Mouse (Mus musculus) pancreas, adult 10 weeks (tissue): ENCODE data around the gene Gm17174. TPM values are rescaled to one million over a fixed set of nuclear protein-coding genes. Genes with fewer than 3 reads are reported as not detected.

ENCODE experiments used
- polyA plus RNA-seq: library from polyadenylated mRNA; stranded (reverse); fragments of 350-450 nt; fragmentation: Illumina TruSeq; extraction: RNeasy Lipid Tissue Mini Kit (QIAGEN cat#74804); gene quantifications from one replicate; pipeline ENCODE4 v1.2.3, GENCODE M21; 2015; ENCODE audit warnings: low read depth, low replicate concordance; ENCODE audit not compliant: insufficient read depth

Gm17174 gene
- not detected for polyA plus RNA-seq

GRCm38 (mm10) chr14:51592039-51592438 lies at the start of gene Gm17174:
Gm17174 (minus strand) TSS chr14:51592139.

DNA sequence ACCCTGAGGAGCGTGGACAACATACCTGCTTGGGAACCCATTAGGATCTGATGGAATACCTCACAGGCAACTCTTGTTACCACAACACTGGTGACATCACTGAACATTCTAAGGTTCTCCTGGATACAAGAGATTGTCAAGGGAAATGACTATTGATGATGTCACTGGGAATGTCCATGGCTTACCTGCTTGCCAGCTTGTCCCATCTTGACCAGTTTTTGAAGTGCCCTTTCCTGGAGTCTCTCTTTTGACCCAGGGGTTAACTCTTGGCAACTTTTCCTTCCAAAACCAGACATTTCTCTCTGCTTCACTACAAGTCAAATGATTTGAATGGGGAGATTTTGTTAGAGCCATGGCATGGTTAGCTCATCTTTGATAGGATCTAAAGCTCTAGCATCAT lies 43.6 kb upstream of the Gm17174 start, which contains the start of gene Gm4181:
Gene Gm4181, minus strand, starts transcription at position 101 of the 400 bp plus-strand sequence.

DNA sequence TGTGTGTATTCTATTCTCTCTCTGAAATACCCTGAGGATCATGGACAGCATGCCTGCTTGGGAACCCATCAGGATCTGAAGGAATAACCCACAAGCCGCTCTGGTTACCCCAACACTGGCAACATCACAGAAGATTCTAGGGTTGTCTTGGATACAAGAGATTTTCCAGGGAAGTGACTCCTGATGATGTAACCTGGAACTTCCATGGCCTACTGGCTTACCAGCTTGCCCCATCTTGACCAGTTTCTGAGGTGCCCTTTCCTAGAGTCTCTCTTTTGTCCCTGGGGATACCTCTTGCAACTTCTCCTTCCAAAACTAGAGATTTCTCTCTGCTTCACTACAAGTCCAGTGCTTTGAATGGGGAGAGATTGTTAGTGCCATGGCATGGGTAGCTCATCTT lies 19.3 kb upstream of the Gm17174 start, which contains the start of gene Gm17078:
Gene Gm17078, minus strand, starts transcription at position 101 of the 400 bp plus-strand sequence.

GRCm38 (mm10) chr14:51573963-51574362 lies 18.0 kb downstream of the Gm17174 start, which contains the start of gene Gm17175:
Gm17175 (minus strand) TSS chr14:51574063.

DNA sequence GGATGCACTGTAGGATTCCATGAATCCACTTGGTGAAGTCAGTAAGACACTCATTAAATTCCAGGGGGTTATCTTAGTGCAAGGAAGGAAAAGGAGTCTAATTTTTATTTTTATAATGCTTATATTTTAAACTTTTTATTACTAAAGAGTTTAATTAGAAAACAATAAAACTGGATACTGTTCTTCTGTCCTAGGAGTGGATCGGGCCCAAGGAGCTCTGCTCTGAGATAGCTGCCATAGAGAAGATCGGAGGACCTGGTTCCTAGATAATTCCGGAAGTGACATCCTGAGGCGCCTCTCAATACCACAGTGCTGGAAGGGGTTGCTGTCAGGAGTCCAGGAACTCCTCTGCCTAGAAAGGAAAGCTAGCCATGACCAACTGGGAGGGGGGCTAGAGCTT lies 39.4 kb downstream of the Gm17174 start, which contains the start of gene Gm5622:
Gene Gm5622, plus strand, starts transcription at position 301 of the 400 bp plus-strand sequence.

Other genes starting within 250 kb of the Gm17174 start
- not detected for gene Gm7247, start 230.4 kb downstream of the Gm17174 start, polyA plus RNA-seq
- gene Vmn2r88, start 181.3 kb downstream of the Gm17174 start, polyA plus RNA-seq: not detected
- gene Vmn2r89, start 140.3 kb downstream of the Gm17174 start, polyA plus RNA-seq: not detected
- gene Gm5622, start 39.3 kb downstream of the Gm17174 start, polyA plus RNA-seq: not detected
- not detected for gene Gm17175, start 18.1 kb downstream of the Gm17174 start, polyA plus RNA-seq
- not detected for gene Gm17078, start 19.2 kb upstream of the Gm17174 start, polyA plus RNA-seq
- not detected for gene Gm4181, start 43.5 kb upstream of the Gm17174 start, polyA plus RNA-seq
- gene Gm17079, start 103.3 kb upstream of the Gm17174 start, polyA plus RNA-seq: not detected
- not detected for gene Gm5800, start 125.0 kb upstream of the Gm17174 start, polyA plus RNA-seq
- gene Ang4, start 181.5 kb upstream of the Gm17174 start, polyA plus RNA-seq: not detected
- not detected for gene AY358078, start 207.9 kb upstream of the Gm17174 start, polyA plus RNA-seq